Mouse (Mus musculus) forebrain, embryonic 16.5 days (tissue): Measurements from ENCODE around the gene Rsg1. TPM values are rescaled to one million over a fixed set of nuclear protein-coding genes. Genes with fewer than 3 reads are reported as not detected.

Experiments used
- ATAC-seq: fragments of 200-750 bp; cut with Nextera tagmentation; 2 replicates; pipeline ENCODE4 v1.8.0; 2017; ENCODE audit warnings: mild to moderate bottlenecking, moderate library complexity
- H3K27ac ChIP-seq: fragments of 300-500 bp; sonication (generic); 2 replicates; pipeline ENCODE4 v1.5.1; 2014; ENCODE audit warnings: low read length, control low read depth
- H3K27me3 ChIP-seq: fragments of 300-500 bp; sonication (generic); replicated peaks from 2 replicates; pipeline ENCODE4 v1.6.1; 2014; ENCODE audit warnings: low read length; ENCODE audit not compliant: control insufficient read depth, insufficient read depth
- H3K36me3 ChIP-seq: fragments of 300-500 bp; sonication (generic); 2 replicates; pipeline ENCODE4 v1.6.1; 2014; ENCODE audit not compliant: control insufficient read depth, insufficient read depth
- H3K4me1 ChIP-seq: fragments of 300-500 bp; sonication (generic); replicated peaks from 2 replicates; pipeline ENCODE4 v1.6.1; 2014; ENCODE audit warnings: low read length; ENCODE audit not compliant: control insufficient read depth, insufficient read depth
- H3K4me2 ChIP-seq: fragments of 300-500 bp; sonication (generic); 2 replicates; pipeline ENCODE4 v1.6.1; 2014; ENCODE audit warnings: mild to moderate bottlenecking, low read length, control low read depth
- H3K4me3 ChIP-seq: fragments of 300-500 bp; sonication (generic); replicated peaks from 2 replicates; pipeline ENCODE4 v1.5.1; 2014; ENCODE audit warnings: mild to moderate bottlenecking, low read length, control low read depth
- H3K9ac ChIP-seq: fragments of 300-500 bp; sonication (generic); replicated peaks from 2 replicates; pipeline ENCODE4 v1.6.1; 2014; ENCODE audit warnings: low read depth, low read length, control low read depth
- H3K9me3 ChIP-seq: fragments of 300-500 bp; sonication (generic); 2 replicates; pipeline ENCODE4 v1.6.1; 2016; ENCODE audit warnings: low read length; ENCODE audit not compliant: control insufficient read depth
- WGBS: fragments of 180-500 bp; shearing (Covaris S2); extraction: QIAGEN DNeasy Blood & Tissue Kit; methylation state at CpG from one replicate; pipeline ENCODE4 v1.1.7; 2014; 5-methylcytosine and 5-hydroxymethylcytosine counted together
- polyA plus RNA-seq: library from polyadenylated mRNA; unstranded; fragments of >200 nt; fragmentation: Nextera tagmentation; extraction: Ambion mirVana; gene quantifications from 2 replicates; pipeline ENCODE4 v1.2.1, GENCODE M21; 2015

The Rsg1 gene
- polyA plus RNA-seq, result 8.3 and 11.0 TPM in 2 replicates

- Histone ChIP-seq H3K27me3 (no peaks in the 10 kb centered on the region), H3K4me1 (peaks cover 15% of the 10 kb centered on the region), H3K27ac (peak within 1 kb of the TSS; percentile 71), H3K4me3 (peak within 1 kb of the TSS; percentile 76), H3K36me3 (no peaks in the 10 kb centered on the region), H3K9me3 (no peaks in the 10 kb centered on the region), H3K9ac (peak within 1 kb of the TSS; percentile 75), H3K4me2 (peak within 1 kb of the TSS; percentile 95)
- ATAC-seq, result peak; percentile 74
- under 1% methylated on average over 24 of the region's 24 CpGs for WGBS
Measured at GRCm38 (mm10) chr4:141213770-141214336, at the start of gene Rsg1. Gene Rsg1 (plus strand): TSS chr4:141213956.

- no peak overlapping the region for H3K4me2 ChIP-seq
- H3K27me3 ChIP-seq, result no peaks in the 10 kb centered on the region
- H3K27ac ChIP-seq, result no peak overlapping the region
- no peaks in the 10 kb centered on the region for H3K4me1 ChIP-seq
- H3K9me3 ChIP-seq, result peaks cover 6% of the 10 kb centered on the region
- ATAC-seq, result no peak
- H3K9ac ChIP-seq, result no peak overlapping the region
- H3K4me3 ChIP-seq, result no peak overlapping the region
- H3K36me3 ChIP-seq, result peaks cover 2% of the 10 kb centered on the region
- WGBS, result 83% methylated on average over 8 of the region's 8 CpGs
Measured at GRCm38 (mm10) chr4:141165744-141166292, 47.9 kb upstream of the Rsg1 start.

GRCm38 (mm10) chr4:141167156-141167555, 46.6 kb upstream of the Rsg1 start:
- Histone ChIP-seq H3K4me1 (no peaks in the 10 kb centered on the region), H3K4me3 (no peak overlapping the region), H3K4me2 (no peak overlapping the region), H3K9ac (no peak overlapping the region), H3K27me3 (no peaks in the 10 kb centered on the region), H3K9me3 (peaks cover 6% of the 10 kb centered on the region), H3K27ac (no peak overlapping the region), H3K36me3 (peaks cover 7% of the 10 kb centered on the region)
- 95% methylated on average over 3 of the region's 3 CpGs for WGBS
- ATAC-seq, result no peak

- Histone ChIP-seq H3K36me3 (peaks cover 7% of the 10 kb centered on the region), H3K9ac (no peak overlapping the region), H3K4me1 (no peaks in the 10 kb centered on the region), H3K4me3 (no peak overlapping the region), H3K27ac (no peak overlapping the region), H3K4me2 (no peak overlapping the region), H3K27me3 (no peaks in the 10 kb centered on the region), H3K9me3 (no peaks in the 10 kb centered on the region)
- WGBS, result 86% methylated on average over 8 of the region's 8 CpGs
- no peak for ATAC-seq
Measured at GRCm38 (mm10) chr4:141172121-141172520, 41.6 kb upstream of the Rsg1 start.

- no peak overlapping the region for H3K4me3 ChIP-seq
- H3K9ac ChIP-seq, result no peak overlapping the region
- H3K4me2 ChIP-seq, result no peak overlapping the region
- H3K36me3 ChIP-seq, result peaks cover 8% of the 10 kb centered on the region
- H3K27ac ChIP-seq, result no peak overlapping the region
- no peaks in the 10 kb centered on the region for H3K27me3 ChIP-seq
- no peaks in the 10 kb centered on the region for H3K4me1 ChIP-seq
- 82% methylated on average over 5 of the region's 5 CpGs for WGBS
- no peaks in the 10 kb centered on the region for H3K9me3 ChIP-seq
- no peak for ATAC-seq
Measured at GRCm38 (mm10) chr4:141175783-141176182, 38.0 kb upstream of the Rsg1 start.

- WGBS, result 89% methylated on average over 10 of the region's 10 CpGs
- Histone ChIP-seq H3K9me3 (no peaks in the 10 kb centered on the region), H3K4me2 (no peak overlapping the region), H3K36me3 (peaks cover 2% of the 10 kb centered on the region), H3K27me3 (no peaks in the 10 kb centered on the region), H3K27ac (no peak overlapping the region), H3K4me3 (no peak overlapping the region), H3K4me1 (no peaks in the 10 kb centered on the region), H3K9ac (no peak overlapping the region)
- ATAC-seq, result no peak
Measured at GRCm38 (mm10) chr4:141176328-141176838, 37.4 kb upstream of the Rsg1 start.

- Histone ChIP-seq H3K27ac (no peak overlapping the region), H3K9ac (no peak overlapping the region), H3K4me3 (no peak overlapping the region), H3K27me3 (no peaks in the 10 kb centered on the region), H3K4me1 (no peaks in the 10 kb centered on the region), H3K36me3 (peaks cover 2% of the 10 kb centered on the region; the same call in 1 of the 2 replicates), H3K4me2 (no peak overlapping the region), H3K9me3 (no peaks in the 10 kb centered on the region)
- no peak for ATAC-seq
- 83% methylated on average over 4 of the region's 4 CpGs for WGBS
Measured at GRCm38 (mm10) chr4:141178500-141178899, 35.3 kb upstream of the Rsg1 start.

- WGBS, result 75% methylated on average over 8 of the region's 8 CpGs
- H3K4me3 ChIP-seq, result no peak overlapping the region
Measured at GRCm38 (mm10) chr4:141180831-141181230, 32.9 kb upstream of the Rsg1 start.

GRCm38 (mm10) chr4:141181981-141182380, 31.8 kb upstream of the Rsg1 start:
- Histone ChIP-seq H3K4me1 (no peaks in the 10 kb centered on the region), H3K9ac (no peak overlapping the region), H3K27ac (no peak overlapping the region), H3K4me3 (no peak overlapping the region), H3K4me2 (no peak overlapping the region), H3K9me3 (no peaks in the 10 kb centered on the region), H3K27me3 (no peaks in the 10 kb centered on the region), H3K36me3 (peaks cover 2% of the 10 kb centered on the region; the same call in 1 of the 2 replicates)
- ATAC-seq, result no peak
- WGBS, result 95% methylated on average over 6 of the region's 6 CpGs

More at GRCm38 (mm10) chr4:141180831-141181230, 32.9 kb upstream of the Rsg1 start:
- no peak overlapping the region for H3K4me2 ChIP-seq
- no peaks in the 10 kb centered on the region for H3K27me3 ChIP-seq
- H3K4me1 ChIP-seq, result no peaks in the 10 kb centered on the region
- no peak overlapping the region for H3K9ac ChIP-seq
- no peak overlapping the region for H3K27ac ChIP-seq
- ATAC-seq, result no peak
- peaks cover 2% of the 10 kb centered on the region; the same call in 1 of the 2 replicates for H3K36me3 ChIP-seq
- no peaks in the 10 kb centered on the region for H3K9me3 ChIP-seq
